Mouse (Mus musculus) cerebellum, adult 2 months (tissue): ENCODE measurements around the gene Srsf3.

Experiments
- CTCF ChIP-seq: fragments of 200-500 bp; IDR thresholded peaks from 2 replicates; pipeline ENCODE4 v1.5.1; 2011; ENCODE audit warnings: low read depth, mild to moderate bottlenecking, control low read depth, low read length, moderate library complexity, borderline replicate concordance; ENCODE audit not compliant: insufficient read depth
- POLR2A ChIP-seq: fragments of 200-500 bp; IDR thresholded peaks from 2 replicates; pipeline ENCODE4 v1.6.1; 2011; ENCODE audit warnings: low read length, control low read depth, borderline replicate concordance; ENCODE audit not compliant: insufficient read depth

DNA sequence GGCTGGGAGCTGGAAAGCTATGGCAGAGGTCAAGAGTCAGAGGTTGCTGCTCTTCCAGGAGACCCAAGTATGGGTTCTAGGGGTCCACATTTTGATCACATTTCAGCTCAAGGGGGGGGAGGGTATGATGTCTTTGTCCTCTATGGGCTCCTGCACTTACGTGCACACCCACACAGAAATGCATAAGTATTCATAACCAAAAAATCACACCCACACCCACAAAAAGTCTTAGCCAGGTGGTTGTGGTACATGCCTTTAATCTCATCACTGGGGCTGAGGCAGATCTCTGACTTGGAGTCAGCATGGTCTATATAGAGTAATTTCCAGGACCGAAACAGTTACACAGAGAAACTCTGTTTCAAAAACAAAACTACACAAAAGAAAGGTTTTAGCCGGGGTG is 33.5 kb downstream of the Srsf3 start:
- TF ChIP-seq CTCF (no peak), POLR2A (no peak)
